Mouse (Mus musculus): ENCODE results near the gene Nomo1.

The Nomo1 gene

DNA sequence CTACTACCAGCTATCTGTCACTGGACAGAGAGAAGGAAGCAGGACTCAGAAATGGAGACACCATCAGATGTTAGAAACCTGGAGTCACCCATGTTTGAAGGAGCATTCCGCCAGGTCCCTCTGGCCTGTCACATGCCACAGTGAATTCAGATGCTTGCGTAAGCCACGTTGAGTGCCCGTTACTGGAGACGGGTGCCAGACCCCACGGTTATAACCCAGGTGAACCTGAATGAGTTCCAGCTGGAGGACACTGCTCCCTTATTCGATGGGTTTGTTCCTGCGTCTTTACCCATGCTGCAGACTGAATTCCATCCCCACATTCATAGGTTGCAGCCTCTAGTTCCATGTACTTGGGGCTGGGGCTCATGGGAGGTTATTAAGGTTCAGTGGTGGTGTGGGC lies 70.3 kb downstream of the Nomo1 start:
- DNase-seq, result no peak

DNA sequence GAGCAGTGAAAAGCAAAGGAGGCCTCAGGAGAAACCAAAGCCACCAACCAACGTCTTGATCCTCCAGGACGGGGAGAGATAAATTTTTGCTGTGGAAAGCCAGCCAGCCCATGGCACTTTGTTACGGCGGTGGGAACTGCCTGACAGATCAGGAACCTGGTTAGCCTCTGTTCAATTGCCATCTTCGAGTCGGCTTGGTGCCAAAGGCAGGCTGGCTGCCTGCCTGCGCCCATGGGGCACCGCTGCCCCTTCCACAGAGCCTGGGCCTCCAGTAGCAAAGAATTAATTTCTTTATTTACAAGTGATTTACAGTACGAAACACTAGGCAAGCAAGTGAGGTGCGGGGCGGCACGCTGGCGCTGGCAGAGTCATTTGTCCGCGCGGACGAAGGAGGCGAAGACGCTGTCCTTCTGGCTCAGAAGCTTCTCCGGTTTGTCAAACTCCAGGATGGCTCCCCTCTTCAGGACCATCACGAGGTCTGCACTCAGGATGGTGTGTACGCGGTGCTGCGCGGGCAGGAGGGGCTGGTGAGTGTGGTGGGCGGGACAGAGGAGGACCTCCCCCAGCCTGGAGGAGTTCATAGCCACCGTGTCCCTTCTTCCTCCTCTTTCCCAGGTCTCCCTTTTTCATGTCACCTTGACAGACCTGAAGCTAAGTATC lies 70.9 kb downstream of the Nomo1 start:
- no peak for DNase-seq

DNA sequence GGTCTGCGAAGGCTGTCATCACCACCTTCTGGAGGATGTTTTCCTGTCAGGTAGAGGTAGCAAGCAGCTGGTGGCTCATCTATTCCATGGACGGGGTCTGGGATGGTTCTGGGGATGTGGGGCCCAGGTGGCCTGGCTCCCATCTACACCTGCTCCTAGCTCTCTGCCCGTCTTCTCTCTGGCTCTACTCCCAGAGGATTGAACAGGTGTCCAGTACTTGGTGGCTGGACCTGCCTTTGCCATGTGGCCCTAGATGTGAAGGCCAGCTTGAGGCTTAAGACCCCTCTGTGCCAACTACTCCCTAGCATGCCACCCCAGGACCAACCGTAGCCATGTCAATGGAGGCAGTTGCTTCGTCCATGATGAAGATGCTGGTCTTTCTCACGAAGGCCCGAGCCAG lies 72.0 kb downstream of the Nomo1 start:
- no peak for DNase-seq

DNA sequence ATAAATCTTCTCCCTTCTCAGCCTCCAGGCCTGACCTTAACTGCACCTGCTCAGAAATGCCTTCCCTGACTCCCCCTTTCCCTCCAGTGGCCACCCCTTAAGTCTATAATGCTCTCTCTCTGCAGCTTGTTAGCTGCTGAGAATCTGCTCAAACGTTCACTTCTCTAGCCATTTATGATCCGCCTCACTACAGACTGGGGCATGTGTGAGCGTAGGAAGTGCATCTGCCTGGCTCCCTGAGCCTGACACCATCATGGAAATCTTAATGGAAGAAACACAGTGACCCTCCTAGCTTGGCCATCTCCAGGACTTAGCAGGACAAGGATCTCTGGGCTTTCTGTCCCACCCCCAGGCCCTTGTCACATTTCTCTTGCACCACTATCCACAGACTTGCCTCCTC lies 76.6 kb downstream of the Nomo1 start:
- DNase-seq, result no peak

DNA sequence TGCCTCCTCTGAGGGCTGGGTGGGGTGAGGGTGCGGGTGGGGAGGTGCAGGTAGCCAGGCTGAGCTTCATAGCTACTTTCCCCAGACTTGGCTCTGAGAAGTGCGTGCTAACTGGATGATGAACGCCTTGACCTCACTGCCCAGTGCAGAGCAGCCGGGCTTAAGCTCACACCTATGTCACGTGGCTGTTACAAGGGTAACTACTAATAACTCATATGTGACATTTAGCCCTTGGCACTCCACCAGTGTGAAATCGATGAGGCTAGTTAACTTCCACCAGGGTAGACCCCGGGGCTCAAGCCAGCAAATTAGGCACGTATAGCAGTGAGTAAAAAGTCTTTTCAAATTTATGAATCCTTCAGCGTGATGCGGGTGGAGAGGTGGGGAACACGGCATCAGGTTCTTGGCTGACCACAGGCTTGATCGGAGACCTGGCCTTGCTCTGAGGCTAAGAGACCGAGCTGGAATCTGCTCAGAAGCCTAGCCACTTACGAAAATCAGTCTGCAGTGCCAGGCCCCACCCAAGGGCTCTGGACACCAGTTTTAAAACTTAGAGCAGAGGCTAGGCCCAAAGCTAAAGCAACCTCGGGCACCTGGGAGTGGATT lies 77.8 kb downstream of the Nomo1 start:
- no peak for DNase-seq

DNA sequence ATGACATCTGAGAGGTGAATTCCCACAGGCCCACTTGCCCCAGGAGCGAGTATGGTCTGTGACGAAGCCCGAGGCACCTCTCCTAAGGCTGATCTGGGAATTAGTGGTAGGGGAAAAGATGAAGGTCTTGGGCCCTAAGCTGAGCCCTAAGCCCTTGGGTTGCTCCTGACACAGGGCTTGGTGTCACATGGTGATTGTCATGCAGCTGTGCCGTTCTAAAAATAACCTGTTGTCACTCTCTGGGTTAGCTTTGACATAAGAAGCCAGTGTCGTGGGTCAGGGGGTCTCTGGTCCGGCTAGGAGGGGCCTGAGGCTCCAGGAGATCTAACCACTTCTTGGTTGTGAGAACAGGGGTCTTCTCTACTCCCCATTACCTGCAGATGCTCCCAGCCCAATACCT lies 78.4 kb downstream of the Nomo1 start:
- DNase-seq, result no peak

DNA sequence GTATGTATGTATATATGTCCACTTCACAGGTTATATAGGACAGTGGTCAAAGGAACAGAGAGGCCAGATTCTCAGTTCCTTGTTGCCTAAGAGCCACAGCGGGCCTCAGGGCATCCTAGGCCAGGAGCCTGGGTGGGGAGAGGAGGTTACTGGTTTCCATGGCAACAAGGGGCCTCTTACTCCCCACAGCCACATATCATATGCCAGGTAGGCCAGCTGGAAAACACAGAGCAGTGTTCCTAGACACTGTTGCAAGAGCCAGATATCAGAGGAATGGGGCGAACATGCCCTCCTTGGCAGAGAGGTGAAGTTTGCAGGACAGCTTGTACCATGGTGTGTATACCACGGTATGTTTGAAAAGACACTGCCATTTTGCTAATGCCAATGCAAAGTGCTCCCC lies 79.9 kb downstream of the Nomo1 start:
- DNase-seq, result no peak

DNA sequence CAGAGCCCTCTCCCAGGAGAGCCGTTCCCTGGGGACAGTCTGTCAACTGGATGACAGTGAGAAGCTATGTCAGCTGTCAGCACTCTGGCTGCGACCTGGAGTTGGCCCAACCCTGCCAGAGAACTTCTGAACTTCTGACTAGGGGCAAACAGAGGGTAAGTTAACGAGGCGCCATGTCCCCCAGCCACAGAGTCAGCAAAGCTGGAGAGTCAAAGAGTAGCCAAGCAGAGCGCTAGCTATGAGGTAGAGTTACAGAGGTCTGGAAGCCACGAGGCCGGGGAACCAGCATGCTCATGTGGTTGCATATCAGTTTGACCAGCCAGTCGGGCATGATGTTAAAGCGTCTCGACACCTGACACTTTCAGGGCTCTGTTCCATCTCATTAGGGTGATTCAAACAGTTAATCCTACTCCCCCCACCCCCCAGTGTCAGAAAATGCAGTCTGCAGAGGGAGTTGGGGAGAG lies 82.7 kb downstream of the Nomo1 start:
- no peak for DNase-seq

DNA sequence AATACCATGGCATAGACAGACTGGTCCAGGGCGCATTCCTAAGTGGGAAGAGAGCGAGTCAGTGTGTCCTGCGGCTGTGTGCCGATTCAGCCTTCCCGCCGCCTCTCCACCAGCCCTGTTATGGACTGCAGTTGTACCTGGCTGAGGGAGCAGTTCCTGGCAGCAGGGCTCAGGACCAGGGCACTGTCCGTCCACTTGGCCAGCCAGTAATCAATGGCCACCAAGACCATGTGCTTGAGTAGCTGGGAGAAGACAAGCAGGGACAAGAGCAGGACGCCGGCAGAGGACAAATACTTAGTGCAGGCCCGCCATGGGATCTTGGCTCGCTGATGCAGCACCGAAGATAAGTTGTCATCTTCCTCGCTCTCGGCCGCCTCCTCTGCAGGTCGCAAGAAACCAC lies 83.5 kb downstream of the Nomo1 start:
- DNase-seq, result no peak

DNA sequence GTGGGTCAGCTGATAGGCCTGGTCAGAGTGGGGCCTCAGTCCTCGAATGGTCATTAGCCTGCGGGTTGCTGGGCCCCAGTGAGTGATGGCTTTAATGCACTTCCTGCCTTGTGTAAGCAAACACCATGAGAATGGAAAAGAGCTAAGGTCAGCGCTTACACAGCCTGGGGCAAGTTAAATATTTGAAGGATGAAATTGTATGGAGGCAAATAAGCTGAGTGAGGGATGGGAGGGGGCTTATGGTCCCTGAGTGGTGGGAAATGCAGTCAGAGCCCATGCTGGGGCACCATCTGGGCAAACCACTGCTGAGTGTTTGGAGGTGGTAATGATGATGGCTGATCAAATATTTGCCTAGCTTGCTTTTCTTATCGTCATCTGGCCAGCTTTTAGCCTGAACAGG lies 89.5 kb downstream of the Nomo1 start:
- no peak for DNase-seq

DNA sequence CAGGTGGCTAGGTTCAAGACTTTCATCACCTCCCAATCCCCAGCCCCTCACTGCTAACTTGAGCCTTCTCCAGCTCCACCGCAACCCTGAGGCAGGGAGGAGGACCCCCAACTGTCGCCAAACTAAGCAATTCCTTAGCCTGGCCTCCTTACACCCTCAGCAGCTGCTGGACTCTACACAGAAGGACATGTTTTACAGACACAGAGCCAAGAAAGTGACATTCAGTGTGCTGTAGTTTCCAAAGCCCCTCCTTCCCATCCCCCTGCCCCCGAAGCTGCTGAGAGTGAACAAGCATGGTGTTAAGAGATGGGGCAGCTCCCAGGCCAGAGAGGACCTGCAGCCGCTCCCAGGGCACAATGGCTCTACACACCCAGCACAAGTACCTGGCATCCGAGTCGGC lies 91.0 kb downstream of the Nomo1 start:
- DNase-seq, result no peak

DNA sequence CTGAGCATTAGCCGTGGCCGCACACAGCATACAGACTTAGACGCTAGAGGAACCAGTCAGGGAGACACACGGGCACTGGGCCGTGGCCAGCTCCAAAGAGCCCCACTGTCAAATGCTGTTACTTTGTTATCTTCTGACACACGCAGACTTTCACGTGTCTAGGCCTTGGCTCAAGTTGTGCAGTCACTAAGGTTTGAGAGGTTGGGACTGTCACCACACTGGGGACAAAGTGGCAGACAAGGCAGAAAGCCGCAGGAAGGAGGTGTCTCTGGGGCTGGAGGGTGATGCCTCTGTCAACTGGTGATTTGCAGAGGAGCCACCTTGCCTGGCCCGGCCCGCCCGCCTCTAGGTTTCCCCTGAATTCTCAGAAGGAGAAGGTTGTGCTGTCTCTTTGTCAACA lies 91.8 kb downstream of the Nomo1 start:
- DNase-seq, result no peak

DNA sequence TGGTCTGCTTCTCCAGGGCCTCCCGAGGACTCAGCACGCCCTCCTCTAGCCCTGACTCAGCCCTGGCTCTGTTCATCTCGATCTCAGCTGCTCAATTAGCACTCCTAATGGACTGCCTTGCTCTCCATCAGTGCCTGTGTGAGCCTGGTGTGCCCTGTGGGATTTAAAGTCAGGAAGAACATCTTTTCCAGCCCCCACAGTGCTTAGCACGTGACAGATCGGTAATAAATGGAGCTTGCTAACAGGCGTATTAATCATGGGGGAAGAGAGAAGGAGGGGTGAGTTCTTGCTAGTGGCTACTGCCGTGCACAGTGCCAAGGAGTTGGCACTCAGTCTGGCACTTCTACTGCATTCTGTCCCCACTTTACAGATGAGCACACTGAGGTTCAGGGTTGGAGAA lies 94.7 kb downstream of the Nomo1 start:
- DNase-seq, result no peak

DNA sequence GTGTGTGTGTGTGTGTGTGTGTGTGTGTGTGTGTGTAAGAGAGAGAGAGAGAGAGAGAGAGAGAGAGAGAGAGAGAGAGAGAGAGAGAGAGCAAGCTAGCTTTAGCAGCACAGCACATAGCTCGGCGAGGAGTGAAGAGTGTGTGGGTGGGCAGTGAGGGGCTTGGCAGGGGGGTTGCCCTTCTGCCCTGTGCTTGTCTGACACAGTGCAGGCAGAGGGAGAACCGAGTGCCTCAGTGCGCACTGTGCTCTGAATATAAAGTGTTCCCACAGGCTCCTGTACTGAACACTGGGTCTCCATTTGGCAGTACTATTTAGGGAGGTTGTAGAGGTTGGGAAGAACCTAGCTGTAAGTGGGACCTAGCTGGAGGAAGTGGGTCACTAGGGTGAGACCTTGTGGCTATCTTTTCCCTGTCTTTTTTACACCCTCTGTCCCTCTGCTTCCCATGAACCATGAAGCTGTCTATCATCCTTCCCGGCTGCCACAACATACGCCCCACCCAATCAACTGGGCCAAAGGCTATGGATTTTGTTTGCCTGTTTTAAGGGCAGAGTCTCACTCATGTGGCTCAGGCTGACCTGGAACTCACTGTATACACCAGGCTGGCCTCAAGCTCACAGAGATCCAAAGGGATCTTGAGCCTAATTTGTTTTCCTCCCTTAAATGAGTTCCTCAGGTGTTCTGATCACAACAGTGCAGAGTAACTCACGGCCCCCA lies 96.1 kb downstream of the Nomo1 start:
- DNase-seq, result no peak

DNA sequence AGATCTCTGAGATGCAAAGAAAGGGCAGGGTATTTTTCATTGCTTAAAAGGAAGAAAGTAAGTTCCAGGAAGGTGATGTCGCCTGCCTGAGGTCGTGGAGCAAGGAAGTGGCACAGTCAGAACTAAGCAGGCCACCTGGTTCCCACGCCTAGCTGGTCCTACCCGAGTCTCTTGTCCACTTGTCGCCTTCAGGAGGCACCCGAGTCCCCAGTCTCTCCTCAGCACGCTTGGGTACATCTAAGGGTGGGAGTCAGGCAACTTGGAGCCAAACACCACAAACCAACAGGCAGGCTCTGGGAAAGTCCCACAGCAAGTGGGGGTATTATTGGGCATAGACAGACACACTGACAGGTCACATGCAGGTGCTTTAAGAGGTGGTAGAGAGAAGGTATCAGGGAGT lies 97.2 kb downstream of the Nomo1 start:
- no peak for DNase-seq

DNA sequence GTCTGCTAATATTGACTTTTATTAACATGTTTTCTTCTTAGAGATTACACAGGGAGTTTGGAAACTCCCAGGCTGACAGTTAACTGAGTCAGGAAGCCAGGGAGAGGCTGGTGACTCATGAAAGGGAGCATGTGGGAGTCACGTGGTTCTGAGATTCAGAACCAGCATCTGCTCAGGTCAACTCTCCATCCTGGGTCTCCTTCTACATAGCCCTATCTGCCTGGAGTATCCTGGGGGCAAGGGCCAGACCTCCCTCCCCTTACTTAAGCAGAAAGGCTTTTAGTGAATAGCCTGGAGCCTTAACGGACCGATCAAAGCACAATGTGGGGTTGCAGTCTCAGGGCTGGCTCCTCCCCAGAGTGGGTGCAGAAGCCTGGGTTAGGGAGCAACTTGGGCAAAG lies 97.8 kb downstream of the Nomo1 start:
- no peak for DNase-seq

DNA sequence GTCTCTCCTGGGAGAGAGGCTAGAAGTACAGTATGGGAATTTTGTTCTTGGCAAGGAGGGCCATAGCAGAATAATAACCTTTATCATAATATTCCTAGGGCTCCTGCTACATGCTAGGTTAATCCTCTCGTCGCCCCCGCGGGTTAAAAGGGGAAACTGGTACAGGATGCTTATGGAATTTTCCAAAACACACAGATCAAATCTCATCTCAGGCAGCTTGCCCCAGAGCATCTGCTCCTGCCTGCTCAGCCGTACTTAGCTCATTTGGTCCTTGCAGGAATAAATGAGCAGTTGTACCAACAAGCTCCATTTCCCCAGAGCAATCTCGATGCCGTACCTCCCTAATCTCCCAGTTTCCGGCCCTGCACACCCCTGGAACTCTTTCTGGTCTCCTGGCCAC lies 98.3 kb downstream of the Nomo1 start:
- DNase-seq, result no peak

DNA sequence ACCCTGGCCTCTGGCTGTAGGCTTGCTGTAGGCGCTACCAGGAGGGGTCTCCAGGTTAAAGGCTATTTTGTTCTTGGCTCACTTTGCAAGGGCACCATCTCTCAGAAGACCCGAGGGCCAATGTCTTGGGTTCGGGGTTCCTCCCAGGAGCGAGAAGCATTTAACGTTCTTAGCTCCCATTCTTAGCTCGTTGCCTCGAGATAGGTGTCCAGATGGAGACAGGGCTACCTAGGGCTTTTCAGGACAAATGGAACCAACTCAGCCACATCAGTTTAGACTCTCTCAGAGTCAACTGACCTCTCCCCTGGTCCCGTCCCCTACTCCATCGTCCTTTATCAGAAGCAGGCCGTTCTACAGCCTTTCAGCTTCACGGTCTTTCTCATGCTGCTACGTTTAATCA lies 98.7 kb downstream of the Nomo1 start:
- no peak for DNase-seq

Data from thymus, postnatal 36 days (tissue).